Mouse (Mus musculus): ENCODE measurements around the gene Gpr61.

The Gpr61 gene

DNA sequence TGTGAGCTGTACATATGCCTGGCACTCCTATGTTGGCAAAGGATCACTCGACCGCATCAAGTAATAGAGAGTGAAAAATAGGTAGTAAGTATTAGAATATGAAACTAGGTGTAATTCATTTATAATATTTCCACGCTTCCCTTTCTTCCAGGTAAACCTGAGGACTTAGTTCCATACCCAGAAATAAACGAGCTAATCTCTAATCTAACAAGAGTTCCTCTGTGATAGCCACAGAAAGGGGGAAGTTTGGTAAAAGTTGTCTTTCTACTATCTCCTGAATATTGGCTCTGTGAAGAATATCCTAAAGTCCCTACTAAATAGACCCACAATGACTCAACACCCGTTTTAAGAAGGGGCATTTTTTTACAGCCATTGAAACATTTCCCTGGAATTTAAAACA is 8.0 kb downstream of the Gpr61 start:
- peak overlapping the region; percentile 98 for H3K4me3 ChIP-seq (replicated peaks; ENCODE audit: low read length)
- H3K36me3 ChIP-seq (ENCODE audit: insufficient read depth, low read length), result peaks cover 7% of the 10 kb centered on the region; the same call in 1 of the 2 replicates
- H3K4me1 ChIP-seq (replicated peaks; ENCODE audit: low read depth, low read length), result peaks cover 45% of the 10 kb centered on the region
- H3K9me3 ChIP-seq (ENCODE audit: low read length), result no peaks in the 10 kb centered on the region
- 0 out of 2 replicates have a peak, but pooled peaks cover 7% of the 10 kb centered on the region for H3K27me3 ChIP-seq (ENCODE audit: insufficient read depth, low read length)
- no peak for TF ChIP-seq CTCF (conservative IDR thresholded peaks at IDR 0.05; ENCODE audit: low read length)

GRCm38 (mm10) chr3:108145534-108146445 is 8.9 kb downstream of the Gpr61 start, which contains the start of gene Gnai3:
Gene Gnai3, minus strand, starts transcription at chr3:108146146.
- peak within 1 kb of the TSS; percentile 98 for H3K4me3 ChIP-seq (replicated peaks; ENCODE audit: low read length)
- H3K9me3 ChIP-seq (ENCODE audit: low read length), result no peaks in the 10 kb centered on the region
- H3K4me1 ChIP-seq (replicated peaks; ENCODE audit: low read depth, low read length), result peaks cover 38% of the 10 kb centered on the region
- H3K27me3 ChIP-seq (ENCODE audit: insufficient read depth, low read length), result 0 out of 2 replicates have a peak, but pooled peaks cover 7% of the 10 kb centered on the region
- peaks cover 12% of the 10 kb centered on the region for H3K36me3 ChIP-seq (ENCODE audit: insufficient read depth, low read length)
- TF ChIP-seq NANOG (IDR thresholded peaks at IDR 0.05; ENCODE audit: borderline replicate concordance, low read length), result no peak

- H3K36me3 ChIP-seq (ENCODE audit: insufficient read depth, low read length), result peaks cover 23% of the 10 kb centered on the region
- H3K9me3 ChIP-seq (ENCODE audit: low read length), result no peaks in the 10 kb centered on the region
- no peaks in the 10 kb centered on the region for H3K27me3 ChIP-seq (ENCODE audit: insufficient read depth, low read length)
- TF ChIP-seq CTCF (conservative IDR thresholded peaks at IDR 0.05; ENCODE audit: low read length) (no peak), NANOG (IDR thresholded peaks at IDR 0.05; ENCODE audit: borderline replicate concordance, low read length) (no peak), POU5F1 (IDR thresholded peaks at IDR 0.05; ENCODE audit: borderline replicate concordance, low read length) (no peak)
- H3K4me3 ChIP-seq (replicated peaks; ENCODE audit: low read length), result no peak overlapping the region
- peaks cover 25% of the 10 kb centered on the region for H3K4me1 ChIP-seq (replicated peaks; ENCODE audit: low read depth, low read length)
Measured at GRCm38 (mm10) chr3:108140786-108141185, 13.9 kb downstream of the Gpr61 start.

GRCm38 (mm10) chr3:108139113-108139512 is 15.6 kb downstream of the Gpr61 start:
- peaks cover 25% of the 10 kb centered on the region for H3K36me3 ChIP-seq (ENCODE audit: insufficient read depth, low read length)
- H3K27me3 ChIP-seq (ENCODE audit: insufficient read depth, low read length), result no peaks in the 10 kb centered on the region
- no peaks in the 10 kb centered on the region for H3K9me3 ChIP-seq (ENCODE audit: low read length)
- peaks cover 18% of the 10 kb centered on the region for H3K4me1 ChIP-seq (replicated peaks; ENCODE audit: low read depth, low read length)
- TF ChIP-seq POU5F1 (IDR thresholded peaks at IDR 0.05; ENCODE audit: borderline replicate concordance, low read length), result no peak
- no peak for TF ChIP-seq CTCF (conservative IDR thresholded peaks at IDR 0.05; ENCODE audit: low read length)
- no peak for TF ChIP-seq NANOG (IDR thresholded peaks at IDR 0.05; ENCODE audit: borderline replicate concordance, low read length)
- H3K4me3 ChIP-seq (replicated peaks; ENCODE audit: low read length), result no peak overlapping the region

DNA sequence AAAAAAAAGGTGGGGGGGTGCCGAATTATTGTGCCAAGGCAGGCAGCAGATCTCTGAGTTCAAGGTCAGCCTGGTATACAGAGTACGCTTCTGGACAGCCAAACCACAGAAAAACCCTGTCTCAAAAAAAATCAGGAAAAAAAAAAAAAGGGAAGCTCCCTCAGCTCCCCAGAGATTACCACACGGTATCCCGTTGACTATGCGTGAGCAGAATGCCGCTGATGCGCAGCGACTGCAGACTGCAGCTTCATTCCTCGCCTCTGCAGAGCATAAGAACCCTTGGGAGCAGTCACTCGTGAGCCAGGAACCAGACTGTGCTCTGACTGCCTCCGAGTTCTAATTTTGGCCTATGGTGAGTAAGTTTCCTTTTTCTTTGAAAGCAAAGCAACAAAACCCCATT is 20.0 kb downstream of the Gpr61 start:
- H3K4me1 ChIP-seq (replicated peaks; ENCODE audit: low read depth, low read length), result peaks cover 18% of the 10 kb centered on the region
- no peak overlapping the region for H3K4me3 ChIP-seq (replicated peaks; ENCODE audit: low read length)
- no peak for TF ChIP-seq NANOG (IDR thresholded peaks at IDR 0.05; ENCODE audit: borderline replicate concordance, low read length)
- no peak for TF ChIP-seq CTCF (conservative IDR thresholded peaks at IDR 0.05; ENCODE audit: low read length)
- TF ChIP-seq POU5F1 (IDR thresholded peaks at IDR 0.05; ENCODE audit: borderline replicate concordance, low read length), result no peak
- no peaks in the 10 kb centered on the region for H3K9me3 ChIP-seq (ENCODE audit: low read length)
- H3K36me3 ChIP-seq (ENCODE audit: insufficient read depth, low read length), result peaks cover 2% of the 10 kb centered on the region; the same call in 1 of the 2 replicates
- H3K27me3 ChIP-seq (ENCODE audit: insufficient read depth, low read length), result no peaks in the 10 kb centered on the region

GRCm38 (mm10) chr3:108132484-108132883 is 22.2 kb downstream of the Gpr61 start:
- no peak overlapping the region for H3K4me3 ChIP-seq (replicated peaks; ENCODE audit: low read length)
- no peaks in the 10 kb centered on the region for H3K9me3 ChIP-seq (ENCODE audit: low read length)

DNA sequence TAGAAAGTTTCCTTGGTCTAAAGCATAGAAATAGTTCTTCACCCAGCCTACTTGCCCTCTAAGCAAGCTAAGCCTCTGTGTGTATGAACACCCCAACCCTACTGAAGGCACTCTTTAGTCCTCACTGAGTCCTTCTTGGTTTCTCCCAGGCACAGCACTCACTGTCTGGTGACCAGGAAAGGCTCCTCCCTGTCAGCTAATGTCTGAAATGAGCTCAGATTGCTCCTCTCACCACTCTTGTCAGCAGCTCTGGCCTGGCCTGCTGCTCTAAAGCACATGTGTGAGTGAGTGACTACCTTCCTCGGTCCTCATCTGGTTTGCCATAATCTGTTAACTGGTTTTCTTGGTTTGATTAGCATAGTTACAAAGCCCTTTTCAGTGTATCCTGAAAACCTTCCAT is 22.9 kb downstream of the Gpr61 start:
- peaks cover 2% of the 10 kb centered on the region; the same call in 1 of the 2 replicates for H3K36me3 ChIP-seq (ENCODE audit: insufficient read depth, low read length)
- H3K4me1 ChIP-seq (replicated peaks; ENCODE audit: low read depth, low read length), result peaks cover 26% of the 10 kb centered on the region
- no peaks in the 10 kb centered on the region for H3K27me3 ChIP-seq (ENCODE audit: insufficient read depth, low read length)
- H3K4me3 ChIP-seq (replicated peaks; ENCODE audit: low read length), result no peak overlapping the region
- TF ChIP-seq CTCF (conservative IDR thresholded peaks at IDR 0.05; ENCODE audit: low read length) (no peak), POU5F1 (IDR thresholded peaks at IDR 0.05; ENCODE audit: borderline replicate concordance, low read length) (no peak), NANOG (IDR thresholded peaks at IDR 0.05; ENCODE audit: borderline replicate concordance, low read length) (no peak)
- no peaks in the 10 kb centered on the region for H3K9me3 ChIP-seq (ENCODE audit: low read length)

More at GRCm38 (mm10) chr3:108132484-108132883, 22.2 kb downstream of the Gpr61 start:
- Histone ChIP-seq H3K4me1 (replicated peaks; ENCODE audit: low read depth, low read length) (peaks cover 28% of the 10 kb centered on the region), H3K36me3 (ENCODE audit: insufficient read depth, low read length) (peaks cover 2% of the 10 kb centered on the region; the same call in 1 of the 2 replicates), H3K27me3 (ENCODE audit: insufficient read depth, low read length) (no peaks in the 10 kb centered on the region)
- TF ChIP-seq POU5F1 (IDR thresholded peaks at IDR 0.05; ENCODE audit: borderline replicate concordance, low read length), result no peak
- TF ChIP-seq NANOG (IDR thresholded peaks at IDR 0.05; ENCODE audit: borderline replicate concordance, low read length), result no peak
- TF ChIP-seq CTCF (conservative IDR thresholded peaks at IDR 0.05; ENCODE audit: low read length), result no peak

DNA sequence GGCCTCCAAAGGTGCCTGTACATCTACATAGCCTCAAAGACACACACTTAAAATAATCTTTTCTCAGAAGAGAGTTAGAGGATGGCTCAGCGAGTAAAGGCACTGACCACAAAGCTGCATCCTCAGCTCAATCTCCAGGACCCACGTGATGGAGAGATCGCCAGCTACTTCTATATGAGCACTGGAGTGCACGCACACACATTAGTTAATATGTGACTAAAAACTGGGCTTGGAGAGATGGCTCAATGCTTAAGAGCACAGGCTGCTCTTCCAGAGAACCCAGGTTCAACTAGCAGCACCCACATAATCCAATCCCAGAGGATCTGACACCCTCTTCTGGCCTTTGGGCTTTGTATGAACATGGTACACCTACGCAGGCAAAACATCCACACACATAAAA is 23.5 kb downstream of the Gpr61 start:
- peaks cover 2% of the 10 kb centered on the region; the same call in 1 of the 2 replicates for H3K36me3 ChIP-seq (ENCODE audit: insufficient read depth, low read length)
- no peak overlapping the region for H3K4me3 ChIP-seq (replicated peaks; ENCODE audit: low read length)
- H3K4me1 ChIP-seq (replicated peaks; ENCODE audit: low read depth, low read length), result peaks cover 26% of the 10 kb centered on the region
- H3K9me3 ChIP-seq (ENCODE audit: low read length), result no peaks in the 10 kb centered on the region
- H3K27me3 ChIP-seq (ENCODE audit: insufficient read depth, low read length), result no peaks in the 10 kb centered on the region
- TF ChIP-seq NANOG (IDR thresholded peaks at IDR 0.05; ENCODE audit: borderline replicate concordance, low read length) (no peak), POU5F1 (IDR thresholded peaks at IDR 0.05; ENCODE audit: borderline replicate concordance, low read length) (no peak), CTCF (conservative IDR thresholded peaks at IDR 0.05; ENCODE audit: low read length) (no peak)
